Mouse (Mus musculus): ENCODE measurements around the gene Cbl. TPM values are rescaled to one million over a fixed set of nuclear protein-coding genes. Genes with fewer than 3 reads are reported as not detected.

The Cbl gene
- polyA plus RNA-seq, 1 experiment from 2014 or later = 12.4 TPM

- peak overlapping the region; percentile 80; the same call in 1 of the 2 replicates for H3K27ac ChIP-seq
- no peaks in the 10 kb centered on the region for H3K27me3 ChIP-seq (replicated peaks)
- 42% methylated on average over 7 of the region's 7 CpGs for WGBS
- ATAC-seq (ENCODE audit: insufficient read depth, low FRiP score, low read depth) = peak; percentile 13; the same call in 1 of the 2 replicates
- no peaks in the 10 kb centered on the region for H3K36me3 ChIP-seq
- H3K4me3 ChIP-seq (replicated peaks) = peak overlapping the region; percentile 65
- no peaks in the 10 kb centered on the region for H3K9me3 ChIP-seq
- 0 out of 2 replicates have a peak overlapping the region, but pooled peaks have one; percentile 78 for H3K9ac ChIP-seq
- H3K4me1 ChIP-seq = peaks cover 20% of the 10 kb centered on the region
- H3K4me2 ChIP-seq = peak overlapping the region; percentile 92
Observed at GRCm38 (mm10) chr9:44135731-44136411, 98.0 kb downstream of the Cbl start.

- Histone ChIP-seq H3K4me2 (peak overlapping the region; percentile 92), H3K36me3 (no peaks in the 10 kb centered on the region), H3K9ac (peak overlapping the region; percentile 78), H3K27me3 (replicated peaks) (no peaks in the 10 kb centered on the region), H3K4me3 (replicated peaks) (peak overlapping the region; percentile 65), H3K27ac (peak overlapping the region; percentile 80), H3K4me1 (peaks cover 28% of the 10 kb centered on the region), H3K9me3 (no peaks in the 10 kb centered on the region)
- ATAC-seq (ENCODE audit: insufficient read depth, low FRiP score, low read depth) = no peak
- WGBS = 2% methylated on average over 49 of the region's 49 CpGs
Observed at GRCm38 (mm10) chr9:44134851-44135730, 98.8 kb downstream of the Cbl start.

- peak within 1 kb of the TSS; percentile 78 for H3K9ac ChIP-seq
- ATAC-seq (ENCODE audit: insufficient read depth, low FRiP score, low read depth) = peak; percentile 21; the same call in 1 of the 2 replicates
- H3K27me3 ChIP-seq (replicated peaks) = no peaks in the 10 kb centered on the region
- no peaks in the 10 kb centered on the region for H3K36me3 ChIP-seq
- H3K4me2 ChIP-seq = peak within 1 kb of the TSS; percentile 92
- H3K4me3 ChIP-seq (replicated peaks) = peak within 1 kb of the TSS; percentile 65
- peak within 1 kb of the TSS; percentile 87 for H3K27ac ChIP-seq
- under 1% methylated on average over 50 of the region's 55 CpGs for WGBS
- H3K4me1 ChIP-seq = peaks cover 28% of the 10 kb centered on the region
- no peaks in the 10 kb centered on the region for H3K9me3 ChIP-seq
Observed at GRCm38 (mm10) chr9:44134101-44134850, 99.6 kb downstream of the Cbl start, which contains the start of gene Mcam. TSS of gene Mcam (plus strand) at chr9:44134469.

GRCm38 (mm10) chr9:44133287-44133686 is 100.6 kb downstream of the Cbl start:
- no peaks in the 10 kb centered on the region for H3K36me3 ChIP-seq
- H3K9me3 ChIP-seq = no peaks in the 10 kb centered on the region
- no peak for ATAC-seq (ENCODE audit: insufficient read depth, low FRiP score, low read depth)
- peaks cover 28% of the 10 kb centered on the region for H3K4me1 ChIP-seq
- WGBS = 11% methylated on average over 2 of the region's 2 CpGs
- H3K4me2 ChIP-seq = peak overlapping the region; percentile 92
- no peak overlapping the region for H3K9ac ChIP-seq
- H3K27ac ChIP-seq = peak overlapping the region; percentile 87
- no peaks in the 10 kb centered on the region for H3K27me3 ChIP-seq (replicated peaks)
- H3K4me3 ChIP-seq (replicated peaks) = peak overlapping the region; percentile 65

GRCm38 (mm10) chr9:44132200-44132599 is 101.6 kb downstream of the Cbl start:
- Histone ChIP-seq H3K4me3 (replicated peaks) (no peak overlapping the region), H3K9ac (no peak overlapping the region), H3K36me3 (no peaks in the 10 kb centered on the region), H3K9me3 (no peaks in the 10 kb centered on the region), H3K4me1 (peaks cover 28% of the 10 kb centered on the region), H3K4me2 (no peak overlapping the region), H3K27ac (no peak overlapping the region), H3K27me3 (replicated peaks) (no peaks in the 10 kb centered on the region)
- no peak for ATAC-seq (ENCODE audit: insufficient read depth, low FRiP score, low read depth)
- 62% methylated on average over 5 of the region's 5 CpGs for WGBS

GRCm38 (mm10) chr9:44131276-44131590 is 102.6 kb downstream of the Cbl start:
- Histone ChIP-seq H3K4me2 (no peak overlapping the region; the same call in 1 of the 2 replicates), H3K9me3 (no peaks in the 10 kb centered on the region), H3K4me1 (peaks cover 32% of the 10 kb centered on the region), H3K9ac (no peak overlapping the region), H3K27me3 (replicated peaks) (no peaks in the 10 kb centered on the region), H3K4me3 (replicated peaks) (no peak overlapping the region), H3K36me3 (no peaks in the 10 kb centered on the region), H3K27ac (peak overlapping the region; percentile 90)
- no peak for ATAC-seq (ENCODE audit: insufficient read depth, low FRiP score, low read depth)
- WGBS = 43% methylated on average over 7 of the region's 7 CpGs

GRCm38 (mm10) chr9:44130581-44131275 is 103.1 kb downstream of the Cbl start:
- 25% methylated on average over 19 of the region's 19 CpGs for WGBS
- Histone ChIP-seq H3K4me1 (peaks cover 30% of the 10 kb centered on the region), H3K9ac (no peak overlapping the region), H3K4me2 (peak overlapping the region; percentile 67), H3K27me3 (replicated peaks) (no peaks in the 10 kb centered on the region), H3K36me3 (no peaks in the 10 kb centered on the region), H3K9me3 (no peaks in the 10 kb centered on the region), H3K27ac (peak overlapping the region; percentile 90), H3K4me3 (replicated peaks) (peak overlapping the region; percentile 38; the same call in 1 of the 2 replicates)
- ATAC-seq (ENCODE audit: insufficient read depth, low FRiP score, low read depth) = peak; percentile 9; the same call in 1 of the 2 replicates

- ATAC-seq (ENCODE audit: insufficient read depth, low FRiP score, low read depth) = peak; percentile 59
- Histone ChIP-seq H3K9me3 (no peaks in the 10 kb centered on the region), H3K4me1 (peaks cover 31% of the 10 kb centered on the region)
Observed at GRCm38 (mm10) chr9:44130034-44130433, 103.8 kb downstream of the Cbl start.

GRCm38 (mm10) chr9:44129633-44130032 is 104.2 kb downstream of the Cbl start:
- 7% methylated on average over 9 of the region's 9 CpGs for WGBS
- H3K4me2 ChIP-seq = peak overlapping the region; percentile 67
- no peaks in the 10 kb centered on the region for H3K27me3 ChIP-seq (replicated peaks)
- H3K27ac ChIP-seq = peak overlapping the region; percentile 93
- H3K4me1 ChIP-seq = peaks cover 27% of the 10 kb centered on the region
- H3K9ac ChIP-seq = peak overlapping the region; percentile 17; the same call in 1 of the 2 replicates
- H3K9me3 ChIP-seq = no peaks in the 10 kb centered on the region
- H3K36me3 ChIP-seq = no peaks in the 10 kb centered on the region
- peak overlapping the region; percentile 38 for H3K4me3 ChIP-seq (replicated peaks)
- no peak for ATAC-seq (ENCODE audit: insufficient read depth, low FRiP score, low read depth)

More at GRCm38 (mm10) chr9:44130034-44130433, 103.8 kb downstream of the Cbl start:
- Histone ChIP-seq H3K4me2 (peak overlapping the region; percentile 67), H3K9ac (peak overlapping the region; percentile 17; the same call in 1 of the 2 replicates), H3K36me3 (no peaks in the 10 kb centered on the region), H3K27ac (peak overlapping the region; percentile 93), H3K27me3 (replicated peaks) (no peaks in the 10 kb centered on the region), H3K4me3 (replicated peaks) (peak overlapping the region; percentile 38)
- 0% methylated on average over 27 of the region's 27 CpGs for WGBS

GRCm38 (mm10) chr9:44127351-44127801 is 106.5 kb downstream of the Cbl start:
- Histone ChIP-seq H3K27ac (no peak overlapping the region), H3K4me1 (peaks cover 22% of the 10 kb centered on the region), H3K36me3 (no peaks in the 10 kb centered on the region), H3K27me3 (replicated peaks) (no peaks in the 10 kb centered on the region), H3K9ac (no peak overlapping the region), H3K4me3 (replicated peaks) (no peak overlapping the region), H3K4me2 (no peak overlapping the region), H3K9me3 (no peaks in the 10 kb centered on the region)
- ATAC-seq (ENCODE audit: insufficient read depth, low FRiP score, low read depth) = no peak
- 53% methylated on average over 3 of the region's 3 CpGs for WGBS

GRCm38 (mm10) chr9:44126746-44127145 is 107.1 kb downstream of the Cbl start:
- peaks cover 22% of the 10 kb centered on the region for H3K4me1 ChIP-seq
- H3K4me2 ChIP-seq = no peak overlapping the region
- H3K27me3 ChIP-seq (replicated peaks) = no peaks in the 10 kb centered on the region
- H3K4me3 ChIP-seq (replicated peaks) = no peak overlapping the region
- H3K36me3 ChIP-seq = no peaks in the 10 kb centered on the region
- no peak overlapping the region for H3K9ac ChIP-seq
- WGBS = 77% methylated on average over 3 of the region's 3 CpGs
- no peaks in the 10 kb centered on the region for H3K9me3 ChIP-seq
- no peak for ATAC-seq (ENCODE audit: insufficient read depth, low FRiP score, low read depth)
- H3K27ac ChIP-seq = peak overlapping the region; percentile 51; the same call in 1 of the 2 replicates
